Mouse (Mus musculus) CD8-positive naive resting alpha-beta T cell, adult 57 days (primary cell): ENCODE data around the gene Ajuba. TPM values are rescaled to one million over a fixed set of nuclear protein-coding genes. Genes with fewer than 3 reads are reported as not detected.

Experiments
- total RNA-seq: library from RNA; stranded (reverse); gene quantifications from one replicate; pipeline ENCODE4 v1.2.4, GENCODE M21; 2023

Ajuba gene
- 0.43 TPM for total RNA-seq

DNA sequence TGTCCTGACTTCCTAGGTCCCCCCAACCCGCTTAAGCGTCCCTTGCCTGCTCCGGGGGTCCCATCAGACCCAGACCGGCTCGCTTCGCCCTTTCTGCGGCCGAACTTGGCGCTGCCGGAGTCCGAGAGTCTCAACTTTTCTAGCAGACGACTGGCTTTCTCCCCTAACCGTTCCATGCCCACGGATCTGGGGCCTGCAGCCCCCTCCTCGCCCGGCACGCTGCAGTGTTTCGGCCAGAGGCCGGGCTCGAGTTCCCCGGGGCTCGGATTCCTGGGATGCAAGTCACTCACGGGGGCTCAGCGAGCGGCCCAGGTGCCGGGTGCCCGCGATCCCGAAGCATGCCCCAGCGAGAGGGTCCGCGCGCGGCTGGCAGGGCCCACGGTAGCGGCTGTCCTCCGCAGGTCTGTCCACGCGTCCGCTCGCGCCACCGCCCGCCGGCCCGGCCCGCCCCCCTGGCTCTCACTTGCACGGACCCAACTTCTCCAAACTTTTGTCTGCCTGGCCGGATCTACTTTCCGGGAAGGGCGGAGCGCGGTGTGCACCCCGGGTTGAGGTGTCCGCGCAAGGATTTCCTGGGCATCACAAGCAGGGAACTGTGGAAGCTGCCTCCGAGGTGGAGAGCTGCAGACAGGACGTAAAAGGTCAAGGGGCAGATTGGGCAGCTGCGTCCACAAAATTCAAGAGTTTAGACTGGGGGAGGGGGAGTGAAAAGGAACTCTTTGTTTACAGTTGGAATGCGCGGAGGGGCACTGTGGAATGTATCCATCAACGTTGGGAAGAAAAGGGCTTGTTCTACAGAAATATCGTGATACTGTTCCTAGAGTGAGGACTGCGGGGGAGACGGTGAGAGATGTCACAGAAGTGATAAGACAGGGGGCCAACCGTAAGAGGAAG, at the start of gene Ajuba:
Gene Ajuba (minus strand): TSS at position 470 of the 894 bp plus-strand sequence.

DNA sequence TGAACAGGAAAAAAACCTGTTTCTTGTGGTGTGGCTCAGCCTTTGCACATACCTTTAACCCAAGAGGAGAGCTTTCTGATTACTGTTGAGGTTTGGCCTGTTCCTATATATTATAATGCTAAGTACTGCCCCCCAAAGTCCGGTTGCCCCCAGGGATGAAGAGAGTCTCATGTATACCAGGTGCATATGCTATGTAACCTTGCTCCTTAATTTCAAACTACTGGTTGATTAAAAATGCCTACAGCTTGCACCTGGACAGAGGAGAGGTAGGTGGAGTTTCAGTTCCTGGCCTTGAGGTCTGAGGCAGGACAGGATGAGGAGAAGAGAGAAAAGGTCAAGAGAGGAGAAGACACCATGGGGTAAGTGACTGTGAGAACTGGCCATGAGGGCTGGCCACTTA, 43.8 kb upstream of the Ajuba start, which contains the start of gene Psmb11:
Gene Psmb11 (plus strand): TSS at position 301 of the 400 bp plus-strand sequence.

GRCm38 (mm10) chr14:54617897-54618365, 40.6 kb upstream of the Ajuba start, which contains the start of gene Psmb5:
Psmb5 (minus strand) TSS chr14:54618022.

GRCm38 (mm10) chr14:54605752-54606321, 28.5 kb upstream of the Ajuba start, which contains the start of gene 4931414P19Rik:
4931414P19Rik (minus strand) TSS chr14:54605993.

DNA sequence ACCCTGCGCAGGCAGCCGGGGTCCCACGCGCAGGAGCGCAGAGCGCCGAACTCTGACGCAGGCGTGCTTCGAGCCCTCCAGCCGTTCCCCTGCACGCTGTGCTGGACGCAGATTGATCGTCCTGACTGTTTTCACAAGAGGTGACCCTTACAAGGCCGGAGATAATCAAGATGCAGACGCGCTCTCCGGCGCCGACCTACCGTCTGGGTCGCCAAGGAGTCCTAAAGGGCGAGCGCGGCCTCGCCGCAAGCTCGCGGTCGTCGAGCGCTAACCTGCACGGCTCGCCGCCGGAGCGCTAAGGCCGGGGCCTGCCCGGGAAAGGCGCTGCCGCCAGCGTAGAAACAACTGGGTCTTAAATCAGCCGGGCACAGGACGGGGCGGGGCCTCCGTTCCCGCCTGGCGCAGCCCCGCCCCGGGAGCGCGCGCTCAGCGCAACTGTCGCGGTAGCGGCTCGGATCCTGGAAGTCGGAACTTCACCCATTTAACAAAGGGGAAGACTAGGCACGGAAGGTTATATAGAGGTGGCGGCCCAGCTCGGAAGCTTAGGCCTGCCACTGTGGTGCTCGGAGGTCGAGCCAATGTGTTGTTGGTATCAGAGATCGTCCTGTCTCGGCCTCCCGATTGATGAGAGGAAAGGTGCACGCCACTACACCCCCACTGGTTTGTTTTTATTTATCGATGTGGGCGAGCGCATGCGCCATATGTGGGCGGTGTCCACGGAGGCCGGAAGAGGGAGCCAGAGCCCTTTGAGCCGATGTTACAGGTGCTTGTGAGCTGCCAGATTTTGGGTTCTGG, 23.2 kb downstream of the Ajuba start, which contains the start of gene Haus4:
Gene Haus4 (minus strand): TSS at position 642 of the 795 bp plus-strand sequence.

Other genes with a start within 250 kb of the Ajuba start
- gene Oxa1l, start 216.7 kb downstream of the Ajuba start, total RNA-seq = 58.5 TPM
- gene Slc7a7, start 159.8 kb downstream of the Ajuba start, total RNA-seq = 2.6 TPM
- gene Mrpl52, start 150.6 kb downstream of the Ajuba start, total RNA-seq = 73.4 TPM
- gene Mmp14, start 145.9 kb downstream of the Ajuba start, total RNA-seq = not detected
- 100 TPM for gene Lrp10, start 113.4 kb downstream of the Ajuba start, total RNA-seq
- gene Rem2, start 101.5 kb downstream of the Ajuba start, total RNA-seq = 0.89 TPM
- gene Prmt5, start 60.0 kb downstream of the Ajuba start, total RNA-seq = 33.1 TPM
- 15.8 TPM for gene Haus4, start 22.9 kb downstream of the Ajuba start, total RNA-seq
- 9.3 TPM for gene 4931414P19Rik, start 28.4 kb upstream of the Ajuba start, total RNA-seq
- gene Psmb5, start 40.5 kb upstream of the Ajuba start, total RNA-seq = 44.6 TPM
- gene Psmb11, start 43.9 kb upstream of the Ajuba start, total RNA-seq = not detected
- not detected for gene Gm17606, start 63.4 kb upstream of the Ajuba start, total RNA-seq
- gene Cdh24, start 63.8 kb upstream of the Ajuba start, total RNA-seq = 6.2 TPM
- 29.9 TPM for gene 1700123O20Rik, start 108.7 kb upstream of the Ajuba start, total RNA-seq
- 537 TPM for gene Acin1, start 109.4 kb upstream of the Ajuba start, total RNA-seq
- not detected for gene Gm29776, start 121.3 kb upstream of the Ajuba start, total RNA-seq
- gene Cebpe, start 134.6 kb upstream of the Ajuba start, total RNA-seq = 0.55 TPM
- gene Slc7a8, start 204.4 kb upstream of the Ajuba start, total RNA-seq = 0.43 TPM
- not detected for gene Rnf212b, start 236.6 kb upstream of the Ajuba start, total RNA-seq